Mouse (Mus musculus) intestine, embryonic 15.5 days (tissue): ENCODE data around the gene Pipox. TPM values are rescaled to one million over a fixed set of nuclear protein-coding genes. Genes with fewer than 3 reads are reported as not detected.
A peak's percentile ranks its signal among the peaks of the same experiment; 100 is the strongest.

Experiments
- ATAC-seq: fragments of 200-750 bp; cut with Nextera tagmentation; 2 replicates; pipeline ENCODE4 v1.8.0; 2017; ENCODE audit warnings: moderate TSS enrichment, moderate library complexity
- H3K27ac ChIP-seq: fragments of 300-500 bp; sonication (generic); 2 replicates; pipeline ENCODE4 v1.5.1; 2015; ENCODE audit warnings: mild to moderate bottlenecking, inconsistent platforms
- H3K27me3 ChIP-seq: fragments of 300-500 bp; sonication (generic); replicated peaks from 2 replicates; pipeline ENCODE4 v1.6.1; 2015; ENCODE audit warnings: inconsistent platforms
- H3K36me3 ChIP-seq: fragments of 300-500 bp; sonication (generic); 2 replicates; pipeline ENCODE4 v1.6.1; 2015; ENCODE audit warnings: inconsistent platforms
- H3K4me1 ChIP-seq: fragments of 300-500 bp; sonication (generic); replicated peaks from 2 replicates; pipeline ENCODE4 v1.6.1; 2015; ENCODE audit warnings: inconsistent platforms
- H3K4me2 ChIP-seq: fragments of 300-500 bp; sonication (generic); replicated peaks from 2 replicates; pipeline ENCODE4 v1.6.1; 2015; ENCODE audit warnings: mild to moderate bottlenecking, inconsistent platforms
- H3K4me3 ChIP-seq: fragments of 300-500 bp; sonication (generic); replicated peaks from 2 replicates; pipeline ENCODE4 v1.5.1; 2015; ENCODE audit warnings: inconsistent platforms
- H3K9ac ChIP-seq: fragments of 300-500 bp; sonication (generic); 2 replicates; pipeline ENCODE4 v1.6.1; 2015; ENCODE audit warnings: inconsistent platforms
- H3K9me3 ChIP-seq: fragments of 300-500 bp; sonication (generic); 2 replicates; pipeline ENCODE4 v1.6.1; 2016; ENCODE audit warnings: inconsistent platforms
- WGBS: fragments of 180-500 bp; shearing (Covaris S2); methylation state at CpG from one replicate; pipeline ENCODE4 v1.1.7; 2015; 5-methylcytosine and 5-hydroxymethylcytosine counted together
- polyA plus RNA-seq: library from polyadenylated mRNA; unstranded; fragments of >200 nt; fragmentation: Nextera tagmentation; extraction: Ambion mirVana; gene quantifications from 2 replicates; pipeline ENCODE4 v1.2.1, GENCODE M21; 2015

The Pipox gene
- polyA plus RNA-seq, 1 experiment from 2014 or later, result 29.8 TPM

- ATAC-seq, result no peak
- Histone ChIP-seq H3K4me1 (peaks cover 34% of the 10 kb centered on the region), H3K9ac (no peak overlapping the region), H3K4me2 (no peak overlapping the region), H3K36me3 (peaks cover 17% of the 10 kb centered on the region; the same call in 1 of the 2 replicates), H3K9me3 (no peaks in the 10 kb centered on the region), H3K27ac (no peak overlapping the region), H3K27me3 (no peaks in the 10 kb centered on the region), H3K4me3 (no peak overlapping the region)
- 54% methylated on average over 3 of the region's 3 CpGs for WGBS
Measured at GRCm38 (mm10) chr11:77852195-77852594, 41.7 kb downstream of the Pipox start.

DNA sequence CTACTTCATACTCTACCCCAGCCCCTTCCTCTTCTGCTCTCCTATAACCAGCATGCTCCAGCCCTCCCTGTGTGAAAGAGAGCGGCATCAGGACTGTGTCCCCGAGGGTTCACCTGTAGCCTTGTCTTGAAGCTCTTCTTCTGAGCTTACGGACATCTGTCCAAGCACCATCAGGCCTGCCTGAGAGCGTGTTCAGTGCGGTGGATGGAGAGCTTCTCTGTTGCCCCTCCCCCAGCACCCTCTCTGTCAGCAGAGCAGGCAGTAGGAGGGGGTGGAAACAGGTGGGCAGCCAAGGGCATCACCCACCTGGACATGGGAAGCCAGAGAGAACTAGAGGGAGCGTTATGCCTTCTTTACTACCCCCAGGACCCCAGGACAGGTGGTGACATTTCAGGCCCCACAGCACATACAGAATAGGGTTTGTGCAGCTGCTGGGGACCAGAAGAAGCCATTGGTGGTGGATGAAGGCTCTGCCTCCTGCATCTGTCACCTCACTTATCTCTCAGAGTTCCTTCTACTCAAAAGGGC is 42.3 kb downstream of the Pipox start:
- no peak overlapping the region for H3K9ac ChIP-seq
- no peak overlapping the region for H3K4me3 ChIP-seq
- H3K27me3 ChIP-seq, result no peaks in the 10 kb centered on the region
- ATAC-seq, result no peak
- H3K9me3 ChIP-seq, result no peaks in the 10 kb centered on the region
- peaks cover 17% of the 10 kb centered on the region; the same call in 1 of the 2 replicates for H3K36me3 ChIP-seq
- peaks cover 34% of the 10 kb centered on the region for H3K4me1 ChIP-seq
- no peak overlapping the region for H3K27ac ChIP-seq
- no peak overlapping the region for H3K4me2 ChIP-seq
- WGBS, result 77% methylated on average over 6 of the region's 6 CpGs

DNA sequence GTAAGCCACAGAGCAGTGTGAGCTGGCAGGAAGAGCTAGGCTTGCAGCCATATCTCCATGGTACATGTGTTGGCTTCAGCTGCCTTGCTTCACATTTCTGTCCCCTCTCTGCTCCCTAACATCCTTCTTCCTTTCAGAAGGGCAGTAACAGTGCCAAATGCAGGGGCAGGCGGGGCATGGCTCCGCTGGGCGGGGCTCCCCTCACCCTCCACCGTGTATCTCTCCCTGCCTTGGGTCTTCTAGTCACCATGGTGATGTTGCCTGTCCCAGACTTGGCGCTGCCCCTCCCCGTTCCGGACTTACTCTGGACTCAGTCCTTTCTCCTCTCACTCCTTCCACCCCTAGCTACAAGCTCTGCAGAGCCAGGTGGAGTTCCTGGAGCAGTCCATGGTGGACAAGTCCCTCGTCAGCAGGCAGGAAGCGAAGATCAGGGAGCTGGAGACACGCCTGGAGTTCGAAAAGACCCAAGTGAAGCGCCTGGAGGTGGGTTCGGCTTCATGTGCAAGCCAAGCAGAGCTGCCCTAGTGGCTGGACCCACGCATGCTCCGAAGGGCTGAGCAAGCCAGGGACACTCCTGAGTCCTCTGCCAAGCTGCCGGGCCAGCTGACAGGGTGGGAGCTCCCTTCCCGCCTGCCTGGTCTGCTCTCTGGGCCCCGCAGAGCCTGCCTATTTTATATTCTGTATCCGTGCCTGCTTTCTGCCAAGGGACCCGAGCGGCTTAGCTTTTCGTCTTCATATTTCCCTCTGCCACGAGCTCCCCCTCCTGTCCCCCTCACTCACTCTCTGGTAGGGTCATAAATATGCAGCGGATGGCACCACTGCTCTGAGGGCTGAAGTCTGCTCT is 43.3 kb downstream of the Pipox start:
- WGBS, result 44% methylated on average over 24 of the region's 24 CpGs
- H3K4me1 ChIP-seq, result peaks cover 34% of the 10 kb centered on the region
- peak; percentile 30; the same call in 1 of the 2 replicates for ATAC-seq
- no peak overlapping the region for H3K4me3 ChIP-seq
- H3K27me3 ChIP-seq, result no peaks in the 10 kb centered on the region
- 0 out of 2 replicates have a peak overlapping the region, but pooled peaks have one; percentile 24 for H3K27ac ChIP-seq
- H3K9me3 ChIP-seq, result no peaks in the 10 kb centered on the region
- peak overlapping the region; percentile 18; the same call in 1 of the 2 replicates for H3K4me2 ChIP-seq
- H3K36me3 ChIP-seq, result peaks cover 18% of the 10 kb centered on the region; the same call in 1 of the 2 replicates
- H3K9ac ChIP-seq, result no peak overlapping the region

GRCm38 (mm10) chr11:77849151-77849550 is 44.7 kb downstream of the Pipox start:
- Histone ChIP-seq H3K4me1 (peaks cover 21% of the 10 kb centered on the region), H3K4me2 (no peak overlapping the region), H3K4me3 (no peak overlapping the region), H3K36me3 (peaks cover 21% of the 10 kb centered on the region; the same call in 1 of the 2 replicates), H3K27me3 (no peaks in the 10 kb centered on the region), H3K9me3 (no peaks in the 10 kb centered on the region), H3K9ac (no peak overlapping the region), H3K27ac (no peak overlapping the region)
- ATAC-seq, result no peak
- WGBS, result 75% methylated on average over 7 of the region's 7 CpGs

- WGBS, result 37% methylated on average over 5 of the region's 5 CpGs
- Histone ChIP-seq H3K27ac (no peak overlapping the region), H3K27me3 (no peaks in the 10 kb centered on the region), H3K9ac (no peak overlapping the region), H3K36me3 (peaks cover 22% of the 10 kb centered on the region), H3K9me3 (no peaks in the 10 kb centered on the region), H3K4me2 (no peak overlapping the region), H3K4me1 (peaks cover 16% of the 10 kb centered on the region), H3K4me3 (no peak overlapping the region)
- ATAC-seq, result peak; percentile 27; the same call in 1 of the 2 replicates
Measured at GRCm38 (mm10) chr11:77848131-77848530, 45.8 kb downstream of the Pipox start.

GRCm38 (mm10) chr11:77847599-77848128 is 46.2 kb downstream of the Pipox start:
- ATAC-seq, result peak; percentile 39; the same call in 1 of the 2 replicates
- Histone ChIP-seq H3K4me2 (no peak overlapping the region), H3K27me3 (no peaks in the 10 kb centered on the region), H3K4me1 (peaks cover 16% of the 10 kb centered on the region), H3K9me3 (no peaks in the 10 kb centered on the region), H3K36me3 (peaks cover 22% of the 10 kb centered on the region), H3K4me3 (no peak overlapping the region), H3K27ac (no peak overlapping the region), H3K9ac (no peak overlapping the region)
- 45% methylated on average over 9 of the region's 9 CpGs for WGBS

- no peak overlapping the region for H3K9ac ChIP-seq
- H3K27ac ChIP-seq, result no peak overlapping the region
- H3K4me3 ChIP-seq, result no peak overlapping the region
- H3K27me3 ChIP-seq, result no peaks in the 10 kb centered on the region
- H3K9me3 ChIP-seq, result no peaks in the 10 kb centered on the region
- 66% methylated on average over 4 of the region's 4 CpGs for WGBS
- no peak for ATAC-seq
- peaks cover 24% of the 10 kb centered on the region for H3K36me3 ChIP-seq
- H3K4me1 ChIP-seq, result 0 out of 2 replicates have a peak, but pooled peaks cover 3% of the 10 kb centered on the region
- no peak overlapping the region for H3K4me2 ChIP-seq
Measured at GRCm38 (mm10) chr11:77843906-77844200, 50.0 kb downstream of the Pipox start.

DNA sequence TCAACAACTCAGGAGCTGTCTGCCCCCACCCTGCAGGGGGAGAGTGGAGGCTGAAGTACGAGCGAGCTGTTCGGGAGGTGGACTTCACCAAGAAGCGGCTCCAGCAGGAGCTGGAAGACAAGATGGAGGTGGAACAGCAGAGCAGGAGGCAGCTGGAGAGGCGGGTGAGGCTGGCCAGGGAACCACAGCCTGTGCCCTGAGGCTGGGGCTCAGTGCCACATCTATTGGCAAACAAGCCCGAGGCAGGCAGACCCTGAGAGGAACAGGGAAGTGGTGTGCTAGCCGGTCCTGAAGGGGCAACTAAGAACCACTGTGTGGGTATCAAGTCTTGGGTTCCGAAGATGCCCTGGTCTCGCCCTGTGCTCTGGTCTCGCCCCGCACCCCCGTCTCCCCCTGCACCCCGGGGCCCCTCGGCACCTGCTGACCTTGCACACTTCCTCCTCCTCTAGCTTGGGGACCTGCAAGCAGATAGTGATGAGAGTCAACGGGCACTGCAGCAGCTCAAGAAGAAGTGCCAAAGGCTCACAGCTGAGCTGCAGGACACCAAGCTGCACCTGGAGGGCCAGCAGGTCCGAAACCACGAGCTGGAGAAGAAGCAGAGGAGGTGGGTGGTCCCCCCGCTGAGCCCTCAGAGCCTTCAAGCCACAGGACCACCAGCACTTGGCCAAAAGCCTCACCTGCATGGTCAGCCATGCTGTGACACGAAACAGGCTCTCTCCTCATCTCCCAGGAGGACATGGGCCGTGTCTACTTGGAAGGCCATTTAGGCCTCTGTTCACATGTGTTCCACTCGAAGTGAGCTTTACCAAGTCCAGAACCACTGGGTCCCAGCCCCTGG is 50.6 kb downstream of the Pipox start:
- Histone ChIP-seq H3K36me3 (peaks cover 24% of the 10 kb centered on the region), H3K4me3 (no peak overlapping the region), H3K9me3 (no peaks in the 10 kb centered on the region), H3K27ac (no peak overlapping the region), H3K9ac (no peak overlapping the region), H3K4me1 (0 out of 2 replicates have a peak, but pooled peaks cover 3% of the 10 kb centered on the region), H3K4me2 (no peak overlapping the region), H3K27me3 (no peaks in the 10 kb centered on the region)
- WGBS, result 87% methylated on average over 21 of the region's 21 CpGs
- ATAC-seq, result no peak

DNA sequence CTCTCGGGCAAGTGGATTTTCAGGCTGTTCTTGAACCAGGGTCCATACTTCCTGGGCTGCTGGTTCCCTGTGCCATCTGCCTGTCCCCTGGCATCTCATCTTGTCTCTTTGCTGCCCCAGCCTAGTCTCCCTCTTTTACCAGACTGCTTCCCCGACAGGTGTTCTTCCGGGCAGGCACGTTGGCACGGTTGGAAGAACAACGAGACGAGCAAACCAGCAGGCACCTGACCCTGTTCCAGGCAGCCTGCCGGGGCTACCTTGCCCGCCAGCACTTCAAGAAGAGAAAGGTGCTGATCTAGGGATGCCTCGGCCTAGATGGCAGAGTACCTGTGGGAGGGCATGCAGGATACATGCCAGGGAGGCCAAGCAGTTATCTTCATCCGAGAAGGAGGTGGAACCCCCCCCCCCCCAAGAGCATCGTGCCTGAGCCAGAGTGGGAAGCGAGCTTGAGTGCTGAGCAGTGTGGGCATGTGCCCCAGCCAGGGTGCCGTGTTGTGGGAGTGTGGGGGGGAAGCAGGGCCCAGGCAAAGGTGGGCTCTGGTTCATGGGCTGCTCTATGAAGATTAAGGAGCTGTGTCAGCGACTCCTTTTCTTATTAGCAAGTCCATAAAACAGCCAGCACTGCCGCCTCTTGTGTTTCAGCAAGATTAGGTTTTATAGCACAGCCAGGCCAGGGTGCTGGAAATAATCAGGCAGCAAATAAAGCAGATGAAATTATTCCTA is 53.2 kb downstream of the Pipox start:
- H3K27ac ChIP-seq, result no peak overlapping the region
- no peaks in the 10 kb centered on the region for H3K9me3 ChIP-seq
- no peak overlapping the region for H3K9ac ChIP-seq
- WGBS, result 79% methylated on average over 16 of the region's 16 CpGs
- H3K36me3 ChIP-seq, result peaks cover 24% of the 10 kb centered on the region
- no peak overlapping the region for H3K4me3 ChIP-seq
- ATAC-seq, result no peak
- no peaks in the 10 kb centered on the region for H3K27me3 ChIP-seq
- no peak overlapping the region for H3K4me2 ChIP-seq
- H3K4me1 ChIP-seq, result peaks cover 11% of the 10 kb centered on the region

- no peak overlapping the region for H3K4me3 ChIP-seq
- H3K4me1 ChIP-seq, result peaks cover 11% of the 10 kb centered on the region
- WGBS, result 79% methylated on average over 5 of the region's 5 CpGs
- no peak overlapping the region for H3K9ac ChIP-seq
- no peaks in the 10 kb centered on the region for H3K9me3 ChIP-seq
- no peak overlapping the region for H3K4me2 ChIP-seq
- no peaks in the 10 kb centered on the region for H3K27me3 ChIP-seq
- ATAC-seq, result no peak
- peaks cover 13% of the 10 kb centered on the region for H3K36me3 ChIP-seq
- no peak overlapping the region for H3K27ac ChIP-seq
Measured at GRCm38 (mm10) chr11:77837856-77838255, 56.0 kb downstream of the Pipox start.

- no peak overlapping the region for H3K4me2 ChIP-seq
- no peak overlapping the region for H3K4me3 ChIP-seq
- H3K9ac ChIP-seq, result no peak overlapping the region
- H3K36me3 ChIP-seq, result peaks cover 8% of the 10 kb centered on the region; the same call in 1 of the 2 replicates
- H3K27ac ChIP-seq, result 0 out of 2 replicates have a peak overlapping the region, but pooled peaks have one; percentile 27
- WGBS, result 43% methylated on average over 4 of the region's 4 CpGs
- peaks cover 11% of the 10 kb centered on the region for H3K4me1 ChIP-seq
- H3K9me3 ChIP-seq, result no peaks in the 10 kb centered on the region
- H3K27me3 ChIP-seq, result no peaks in the 10 kb centered on the region
- peak; percentile 66 for ATAC-seq
Measured at GRCm38 (mm10) chr11:77836751-77837150, 57.1 kb downstream of the Pipox start.
